Mouse (Mus musculus): Measurements from ENCODE around the gene Osbp. TPM values are rescaled to one million over a fixed set of nuclear protein-coding genes. Genes with fewer than 3 reads are reported as not detected.
"Not testable (repeated sequence)": the region's sequence is repeated elsewhere in the genome, so short reads cannot be mapped to it uniquely, and the experiment has no call there.

The Osbp gene
- polyA plus RNA-seq (2012; fragmentation: generic; extraction: Trizol), result 23.1 TPM

GRCm38 (mm10) chr19:11965023-11965942 is at the start of gene Osbp:
TSS of gene Osbp (plus strand) at chr19:11965941.
- Histone ChIP-seq H3K4me3 (peak within 1 kb of the TSS; percentile 58), H3K36me3 (ENCODE audit: control insufficient read depth, insufficient read depth) (no peaks in the 10 kb centered on the region), H3K4me2 (ENCODE audit: low read depth) (peak within 1 kb of the TSS; percentile 97), H3ac (ENCODE audit: control insufficient read depth, insufficient read length) (peak within 1 kb of the TSS; percentile 67), H3K27me3 (ENCODE audit: control insufficient read depth, insufficient read depth, insufficient read length) (peaks cover 6% of the 10 kb centered on the region), H3K79me2 (ENCODE audit: control insufficient read depth, insufficient read depth) (peaks cover 31% of the 10 kb centered on the region)
- TF ChIP-seq MAX (IDR thresholded peaks at IDR 0.05; ENCODE audit: low read depth), result no peak
- peak; percentile 76 for TF ChIP-seq POLR2AphosphoS2 (IDR thresholded peaks at IDR 0.05; ENCODE audit: insufficient read length, low read depth)
- TF ChIP-seq SRF (IDR thresholded peaks at IDR 0.05; ENCODE audit: control insufficient read depth, insufficient read length, low read depth), result peak; percentile 67
- no peak for TF ChIP-seq MYOD1 (IDR thresholded peaks at IDR 0.05; ENCODE audit: control insufficient read depth in 1 of 3, insufficient read length in 2 of 3, low read depth in 2 of 3)
- no peak for TF ChIP-seq REST (IDR thresholded peaks at IDR 0.05; ENCODE audit: insufficient read depth, insufficient read length)
- TF ChIP-seq TCF12 (IDR thresholded peaks at IDR 0.05; ENCODE audit: insufficient read depth, poor library complexity, severe bottlenecking), result no peak
- TF ChIP-seq POLR2A (IDR thresholded peaks at IDR 0.05; ENCODE audit: insufficient read length, low read depth), result peak; percentile 77
- no peak for TF ChIP-seq TCF3 (IDR thresholded peaks at IDR 0.05; ENCODE audit: insufficient read length, low read depth)
- peak; percentile 84 for TF ChIP-seq USF1 (IDR thresholded peaks at IDR 0.05; ENCODE audit: low read depth)
- TF ChIP-seq MYOG (IDR thresholded peaks at IDR 0.05; ENCODE audit: control insufficient read depth in 1 of 3, insufficient read depth in 1 of 3, insufficient read length in 2 of 3, low read depth in 2 of 3), result peak in 1 of 3 experiments; percentile 3
- no peak for TF ChIP-seq CEBPB (IDR thresholded peaks at IDR 0.05; ENCODE audit: insufficient read depth, poor library complexity, severe bottlenecking)
- TF ChIP-seq E2F4 (IDR thresholded peaks at IDR 0.05; ENCODE audit: insufficient read depth), result no peak

GRCm38 (mm10) chr19:11922068-11922467 is 43.7 kb upstream of the Osbp start:
- Histone ChIP-seq H3ac (ENCODE audit: control insufficient read depth, insufficient read length) (no peak overlapping the region), H3K4me3 (no peak overlapping the region), H3K27me3 (ENCODE audit: control insufficient read depth, insufficient read depth, insufficient read length) (no peaks in the 10 kb centered on the region), H3K4me2 (ENCODE audit: low read depth) (no peak overlapping the region), H3K36me3 (ENCODE audit: control insufficient read depth, insufficient read depth) (peaks cover 42% of the 10 kb centered on the region), H3K79me2 (ENCODE audit: control insufficient read depth, insufficient read depth) (peaks cover 20% of the 10 kb centered on the region)
- TF ChIP-seq MYOG (IDR thresholded peaks at IDR 0.05; ENCODE audit: control insufficient read depth in 1 of 3, insufficient read depth in 1 of 3, insufficient read length in 2 of 3, low read depth in 2 of 3), result no peak
- no peak for TF ChIP-seq POLR2A (IDR thresholded peaks at IDR 0.05; ENCODE audit: insufficient read length, low read depth)
- no peak for TF ChIP-seq POLR2AphosphoS2 (IDR thresholded peaks at IDR 0.05; ENCODE audit: insufficient read length, low read depth)
- TF ChIP-seq TCF3 (IDR thresholded peaks at IDR 0.05; ENCODE audit: insufficient read length, low read depth), result no peak
- no peak for TF ChIP-seq MYOD1 (IDR thresholded peaks at IDR 0.05; ENCODE audit: control insufficient read depth in 1 of 3, insufficient read length in 2 of 3, low read depth in 2 of 3)
- TF ChIP-seq E2F4 (IDR thresholded peaks at IDR 0.05; ENCODE audit: insufficient read depth), result no peak
- TF ChIP-seq USF1 (IDR thresholded peaks at IDR 0.05; ENCODE audit: low read depth), result no peak
- no peak for TF ChIP-seq MAX (IDR thresholded peaks at IDR 0.05; ENCODE audit: low read depth)
- TF ChIP-seq SRF (IDR thresholded peaks at IDR 0.05; ENCODE audit: control insufficient read depth, insufficient read length, low read depth), result no peak
- TF ChIP-seq REST (IDR thresholded peaks at IDR 0.05; ENCODE audit: insufficient read depth, insufficient read length), result no peak
- TF ChIP-seq CEBPB (IDR thresholded peaks at IDR 0.05; ENCODE audit: insufficient read depth, poor library complexity, severe bottlenecking), result no peak
- no peak for TF ChIP-seq TCF12 (IDR thresholded peaks at IDR 0.05; ENCODE audit: insufficient read depth, poor library complexity, severe bottlenecking)

GRCm38 (mm10) chr19:11922515-11922914 is 43.2 kb upstream of the Osbp start:
- peaks cover 17% of the 10 kb centered on the region for H3K79me2 ChIP-seq (ENCODE audit: control insufficient read depth, insufficient read depth)
- H3K4me3 ChIP-seq; H3K27me3 ChIP-seq (ENCODE audit: control insufficient read depth, insufficient read depth, insufficient read length); H3K4me2 ChIP-seq (ENCODE audit: low read depth); H3ac ChIP-seq (ENCODE audit: control insufficient read depth, insufficient read length): not testable (repeated sequence)
- peaks cover 42% of the 10 kb centered on the region for H3K36me3 ChIP-seq (ENCODE audit: control insufficient read depth, insufficient read depth)

DNA sequence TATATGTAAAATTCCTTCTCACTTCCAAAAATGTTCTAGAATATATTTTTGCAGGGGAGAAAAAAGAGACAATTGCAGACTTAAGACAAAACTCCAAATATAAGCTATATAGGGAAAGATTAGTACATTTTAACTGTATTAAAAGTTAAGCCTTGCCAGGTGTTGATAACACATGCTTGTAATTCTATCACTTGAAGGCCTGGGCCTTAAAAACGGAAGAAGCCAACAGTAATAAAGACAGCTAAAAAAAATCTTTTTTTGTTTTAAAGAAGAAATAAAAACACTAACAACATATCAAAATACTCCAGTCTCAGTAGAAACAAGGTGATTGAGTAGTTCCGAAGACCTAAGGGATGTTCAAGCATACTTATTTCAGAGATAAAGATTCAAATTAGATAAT is 39.4 kb upstream of the Osbp start:
- H3K36me3 ChIP-seq (ENCODE audit: control insufficient read depth, insufficient read depth), result peaks cover 49% of the 10 kb centered on the region
- TF ChIP-seq POLR2A (IDR thresholded peaks at IDR 0.05; ENCODE audit: insufficient read length, low read depth), result no peak
- TF ChIP-seq SRF (IDR thresholded peaks at IDR 0.05; ENCODE audit: control insufficient read depth, insufficient read length, low read depth), result no peak
- TF ChIP-seq POLR2AphosphoS2 (IDR thresholded peaks at IDR 0.05; ENCODE audit: insufficient read length, low read depth), result no peak
- no peak for TF ChIP-seq CEBPB (IDR thresholded peaks at IDR 0.05; ENCODE audit: insufficient read depth, poor library complexity, severe bottlenecking)
- no peak for TF ChIP-seq TCF3 (IDR thresholded peaks at IDR 0.05; ENCODE audit: insufficient read length, low read depth)
- TF ChIP-seq REST (IDR thresholded peaks at IDR 0.05; ENCODE audit: insufficient read depth, insufficient read length), result no peak
- TF ChIP-seq TCF12 (IDR thresholded peaks at IDR 0.05; ENCODE audit: insufficient read depth, poor library complexity, severe bottlenecking), result no peak
- no peak for TF ChIP-seq USF1 (IDR thresholded peaks at IDR 0.05; ENCODE audit: low read depth)
- TF ChIP-seq E2F4 (IDR thresholded peaks at IDR 0.05; ENCODE audit: insufficient read depth), result no peak
- no peak for TF ChIP-seq MYOD1 (IDR thresholded peaks at IDR 0.05; ENCODE audit: control insufficient read depth in 1 of 3, insufficient read length in 2 of 3, low read depth in 2 of 3)
- TF ChIP-seq MYOG (IDR thresholded peaks at IDR 0.05; ENCODE audit: control insufficient read depth in 1 of 3, insufficient read depth in 1 of 3, insufficient read length in 2 of 3, low read depth in 2 of 3), result no peak
- TF ChIP-seq MAX (IDR thresholded peaks at IDR 0.05; ENCODE audit: low read depth), result no peak
- H3K4me3 ChIP-seq, result no peak overlapping the region
- H3K4me2 ChIP-seq (ENCODE audit: low read depth), result no peak overlapping the region
- no peaks in the 10 kb centered on the region for H3K79me2 ChIP-seq (ENCODE audit: control insufficient read depth, insufficient read depth)
- no peaks in the 10 kb centered on the region for H3K27me3 ChIP-seq (ENCODE audit: control insufficient read depth, insufficient read depth, insufficient read length)
- no peak overlapping the region for H3ac ChIP-seq (ENCODE audit: control insufficient read depth, insufficient read length)
